Mouse (Mus musculus): Measurements from ENCODE around the gene Il9r. TPM values are rescaled to one million over a fixed set of nuclear protein-coding genes. Genes with fewer than 3 reads are reported as not detected.
A peak's percentile ranks its signal among the peaks of the same experiment; 100 is the strongest.

The Il9r gene
- polyA plus RNA-seq, 1 experiment from 2014 or later: not detected

- Histone ChIP-seq H3K4me2 (ENCODE audit: low read depth, low read length, severe bottlenecking) (peak overlapping the region; percentile 61), H3K4me1 (replicated peaks; ENCODE audit: control insufficient read depth, insufficient read depth, low read length) (peaks cover 10% of the 10 kb centered on the region; the same call in 1 of the 2 replicates), H3K4me3 (ENCODE audit: low read depth, low read length) (peak overlapping the region; percentile 22), H3K27ac (ENCODE audit: low read depth, low read length) (peak overlapping the region; percentile 37; the same call in 1 of the 2 replicates), H3K9me3 (ENCODE audit: control insufficient read depth, low read length) (no peaks in the 10 kb centered on the region), H3K9ac (ENCODE audit: low read length) (peak overlapping the region; percentile 59), H3K27me3 (ENCODE audit: control insufficient read depth, insufficient read depth, low read length) (peaks cover 2% of the 10 kb centered on the region; the same call in 1 of the 2 replicates), H3K36me3 (ENCODE audit: control insufficient read depth, insufficient read depth, low read length) (no peaks in the 10 kb centered on the region)
- ATAC-seq (replicated peaks; ENCODE audit: low FRiP score) (peak; percentile 87), DNase-seq (ENCODE audit: low spot score) (peak; percentile 95)
- WGBS: 14% methylated on average over 28 of the region's 28 CpGs
Measured at GRCm38 (mm10) chr11:32161922-32162804, 37.9 kb downstream of the Il9r start.

DNA sequence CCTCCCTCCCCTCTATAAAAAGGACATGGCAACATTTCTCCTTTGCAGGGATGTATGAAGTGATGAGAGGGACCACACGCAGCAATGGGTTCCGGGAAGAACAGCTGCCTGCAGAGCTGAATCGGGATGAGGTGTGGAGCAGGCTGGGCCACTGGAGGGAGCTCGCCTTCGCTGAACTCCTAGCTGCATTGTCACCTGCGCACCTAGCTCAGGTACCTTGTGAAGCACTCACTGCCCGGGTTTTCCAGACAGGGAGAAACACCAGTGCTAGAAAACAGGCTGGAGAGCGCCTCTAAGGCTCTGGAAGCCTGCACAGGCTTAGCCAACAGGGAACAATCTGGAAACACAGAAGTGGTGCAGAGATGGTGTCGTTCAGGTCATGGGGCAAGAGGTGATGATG, 38.6 kb downstream of the Il9r start:
- peak overlapping the region; percentile 59; the same call in 1 of the 2 replicates for H3K9ac ChIP-seq (ENCODE audit: low read length)
- peaks cover 10% of the 10 kb centered on the region; the same call in 1 of the 2 replicates for H3K4me1 ChIP-seq (replicated peaks; ENCODE audit: control insufficient read depth, insufficient read depth, low read length)
- ATAC-seq (replicated peaks; ENCODE audit: low FRiP score): no peak
- no peak overlapping the region for H3K27ac ChIP-seq (ENCODE audit: low read depth, low read length)
- H3K36me3 ChIP-seq (ENCODE audit: control insufficient read depth, insufficient read depth, low read length): no peaks in the 10 kb centered on the region
- H3K4me2 ChIP-seq (ENCODE audit: low read depth, low read length, severe bottlenecking): peak overlapping the region; percentile 61
- peak overlapping the region; percentile 22 for H3K4me3 ChIP-seq (ENCODE audit: low read depth, low read length)
- peaks cover 2% of the 10 kb centered on the region; the same call in 1 of the 2 replicates for H3K27me3 ChIP-seq (ENCODE audit: control insufficient read depth, insufficient read depth, low read length)
- peak; percentile 59 for DNase-seq (ENCODE audit: low spot score)
- no peaks in the 10 kb centered on the region for H3K9me3 ChIP-seq (ENCODE audit: control insufficient read depth, low read length)
- 5% methylated on average over 9 of the region's 9 CpGs for WGBS

- WGBS: 83% methylated on average over 7 of the region's 7 CpGs
- peaks cover 10% of the 10 kb centered on the region; the same call in 1 of the 2 replicates for H3K4me1 ChIP-seq (replicated peaks; ENCODE audit: control insufficient read depth, insufficient read depth, low read length)
- H3K4me3 ChIP-seq (ENCODE audit: low read depth, low read length): no peak overlapping the region
- no peak overlapping the region for H3K4me2 ChIP-seq (ENCODE audit: low read depth, low read length, severe bottlenecking)
- H3K27ac ChIP-seq (ENCODE audit: low read depth, low read length): no peak overlapping the region
- H3K9me3 ChIP-seq (ENCODE audit: control insufficient read depth, low read length): no peaks in the 10 kb centered on the region
- H3K27me3 ChIP-seq (ENCODE audit: control insufficient read depth, insufficient read depth, low read length): peaks cover 2% of the 10 kb centered on the region; the same call in 1 of the 2 replicates
- ATAC-seq (replicated peaks; ENCODE audit: low FRiP score): no peak
- no peak overlapping the region for H3K9ac ChIP-seq (ENCODE audit: low read length)
- no peaks in the 10 kb centered on the region for H3K36me3 ChIP-seq (ENCODE audit: control insufficient read depth, insufficient read depth, low read length)
- DNase-seq (ENCODE audit: low spot score): peak; percentile 48
Measured at GRCm38 (mm10) chr11:32160341-32160740, 39.7 kb downstream of the Il9r start.

DNA sequence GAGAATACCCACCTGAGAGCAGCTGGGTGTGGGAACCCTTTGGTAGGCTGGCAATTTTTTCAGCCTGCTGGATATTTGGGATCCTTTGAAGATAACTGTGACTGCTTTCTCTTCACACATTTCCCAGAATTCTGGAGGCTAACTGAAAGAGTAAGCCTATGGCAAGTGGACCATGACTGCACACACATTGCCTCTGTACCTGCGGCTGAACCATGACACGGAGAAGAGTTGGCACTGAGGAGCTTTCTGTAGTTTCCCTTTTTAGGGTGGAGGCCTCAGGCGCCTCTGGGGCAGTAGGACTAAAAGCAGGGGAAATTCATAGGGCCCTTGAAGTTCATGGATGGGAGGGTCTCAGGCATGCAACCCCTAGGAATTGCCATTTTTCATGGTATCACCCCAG, 40.9 kb downstream of the Il9r start:
- ATAC-seq (replicated peaks; ENCODE audit: low FRiP score): no peak
- no peak overlapping the region for H3K4me2 ChIP-seq (ENCODE audit: low read depth, low read length, severe bottlenecking)
- H3K9me3 ChIP-seq (ENCODE audit: control insufficient read depth, low read length): no peaks in the 10 kb centered on the region
- no peaks in the 10 kb centered on the region for H3K36me3 ChIP-seq (ENCODE audit: control insufficient read depth, insufficient read depth, low read length)
- peaks cover 10% of the 10 kb centered on the region; the same call in 1 of the 2 replicates for H3K4me1 ChIP-seq (replicated peaks; ENCODE audit: control insufficient read depth, insufficient read depth, low read length)
- 95% methylated on average over 3 of the region's 3 CpGs for WGBS
- no peak overlapping the region for H3K4me3 ChIP-seq (ENCODE audit: low read depth, low read length)
- no peak overlapping the region; the same call in 1 of the 2 replicates for H3K27ac ChIP-seq (ENCODE audit: low read depth, low read length)
- DNase-seq (ENCODE audit: low spot score): peak; percentile 33
- no peak overlapping the region for H3K9ac ChIP-seq (ENCODE audit: low read length)
- peaks cover 2% of the 10 kb centered on the region; the same call in 1 of the 2 replicates for H3K27me3 ChIP-seq (ENCODE audit: control insufficient read depth, insufficient read depth, low read length)

- Histone ChIP-seq H3K9ac (ENCODE audit: low read length) (no peak overlapping the region), H3K27ac (ENCODE audit: low read depth, low read length) (peak overlapping the region; percentile 89), H3K4me3 (ENCODE audit: low read depth, low read length) (no peak overlapping the region), H3K36me3 (ENCODE audit: control insufficient read depth, insufficient read depth, low read length) (no peaks in the 10 kb centered on the region), H3K9me3 (ENCODE audit: control insufficient read depth, low read length) (no peaks in the 10 kb centered on the region), H3K4me1 (replicated peaks; ENCODE audit: control insufficient read depth, insufficient read depth, low read length) (peaks cover 10% of the 10 kb centered on the region; the same call in 1 of the 2 replicates), H3K27me3 (ENCODE audit: control insufficient read depth, insufficient read depth, low read length) (peaks cover 2% of the 10 kb centered on the region; the same call in 1 of the 2 replicates), H3K4me2 (ENCODE audit: low read depth, low read length, severe bottlenecking) (0 out of 2 replicates have a peak overlapping the region, but pooled peaks have one; percentile 3)
- peak; percentile 81 for DNase-seq (ENCODE audit: low spot score)
- ATAC-seq (replicated peaks; ENCODE audit: low FRiP score): peak; percentile 82
- WGBS: 36% methylated on average over 18 of the region's 18 CpGs
Measured at GRCm38 (mm10) chr11:32157791-32158594, 42.1 kb downstream of the Il9r start.

DNA sequence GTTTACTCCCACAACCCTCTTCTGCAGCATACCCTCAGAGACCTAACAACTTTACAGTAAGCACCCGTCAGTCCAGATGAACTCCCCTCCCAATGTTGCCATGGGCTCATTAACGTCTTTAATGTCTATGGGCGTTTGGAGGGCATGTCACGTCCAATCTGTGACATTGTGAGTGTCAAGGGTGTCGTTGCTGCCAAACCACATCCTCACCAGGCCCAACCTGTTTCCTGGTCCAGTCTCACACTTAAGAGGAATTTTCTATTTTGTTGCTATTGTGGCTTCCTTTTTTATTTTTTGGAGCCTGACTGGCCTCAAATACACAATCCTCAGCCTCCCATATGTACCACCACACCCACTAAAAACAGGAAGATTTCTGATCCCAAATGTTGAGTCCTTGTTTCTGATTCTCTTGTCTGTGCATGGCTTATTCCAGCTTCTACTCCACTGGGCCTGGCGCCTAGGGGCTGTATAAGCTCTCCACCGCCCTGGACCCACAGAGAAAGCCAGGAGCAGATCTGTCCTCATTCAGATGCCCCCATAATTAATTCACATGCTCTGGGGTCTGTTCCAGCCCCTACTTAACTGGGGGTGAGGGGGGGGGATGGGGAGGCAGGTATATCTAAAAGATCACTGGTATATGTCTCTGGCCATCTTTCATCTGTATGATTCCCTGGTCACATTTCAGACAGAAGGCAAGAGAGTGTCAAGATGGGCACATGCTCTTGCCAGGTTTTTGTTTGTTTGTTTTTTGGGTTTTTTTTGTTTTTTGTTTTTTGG, 43.0 kb downstream of the Il9r start:
- no peak overlapping the region for H3K4me2 ChIP-seq (ENCODE audit: low read depth, low read length, severe bottlenecking)
- H3K9ac ChIP-seq (ENCODE audit: low read length): no peak overlapping the region
- H3K27ac ChIP-seq (ENCODE audit: low read depth, low read length): peak overlapping the region; percentile 81
- no peaks in the 10 kb centered on the region for H3K36me3 ChIP-seq (ENCODE audit: control insufficient read depth, insufficient read depth, low read length)
- 85% methylated on average over 7 of the region's 7 CpGs for WGBS
- H3K4me3 ChIP-seq (ENCODE audit: low read depth, low read length): no peak overlapping the region
- H3K4me1 ChIP-seq (replicated peaks; ENCODE audit: control insufficient read depth, insufficient read depth, low read length): peaks cover 10% of the 10 kb centered on the region; the same call in 1 of the 2 replicates
- peak; percentile 40 for DNase-seq (ENCODE audit: low spot score)
- H3K27me3 ChIP-seq (ENCODE audit: control insufficient read depth, insufficient read depth, low read length): peaks cover 2% of the 10 kb centered on the region; the same call in 1 of the 2 replicates
- no peaks in the 10 kb centered on the region for H3K9me3 ChIP-seq (ENCODE audit: control insufficient read depth, low read length)
- ATAC-seq (replicated peaks; ENCODE audit: low FRiP score): no peak

DNA sequence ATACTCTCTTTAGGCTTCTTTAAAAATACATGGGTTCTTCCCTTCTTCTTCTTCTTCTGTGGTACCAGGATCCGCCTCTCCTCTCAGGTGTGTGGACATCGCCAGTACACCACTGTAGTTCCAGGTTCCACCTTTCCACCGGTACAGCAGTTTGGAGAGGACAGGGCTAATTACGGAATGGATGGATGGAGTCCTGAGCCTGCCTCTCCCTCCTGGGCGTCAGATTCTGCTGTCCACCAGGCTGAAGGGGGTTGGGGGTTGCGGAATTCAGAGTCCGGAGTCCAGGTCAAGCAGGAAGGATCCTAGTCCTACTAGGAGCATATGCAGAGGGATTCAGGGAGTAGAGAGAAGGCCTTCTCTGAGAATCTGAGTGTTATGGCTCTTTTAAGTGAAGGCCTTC, 46.9 kb downstream of the Il9r start:
- Histone ChIP-seq H3K4me1 (replicated peaks; ENCODE audit: control insufficient read depth, insufficient read depth, low read length) (peaks cover under 1% of the 10 kb centered on the region; the same call in 1 of the 2 replicates), H3K27me3 (ENCODE audit: control insufficient read depth, insufficient read depth, low read length) (no peaks in the 10 kb centered on the region), H3K9ac (ENCODE audit: low read length) (no peak overlapping the region), H3K36me3 (ENCODE audit: control insufficient read depth, insufficient read depth, low read length) (no peaks in the 10 kb centered on the region), H3K4me2 (ENCODE audit: low read depth, low read length, severe bottlenecking) (no peak overlapping the region), H3K27ac (ENCODE audit: low read depth, low read length) (no peak overlapping the region), H3K9me3 (ENCODE audit: control insufficient read depth, low read length) (no peaks in the 10 kb centered on the region), H3K4me3 (ENCODE audit: low read depth, low read length) (no peak overlapping the region)
- 97% methylated on average over 7 of the region's 7 CpGs for WGBS
- ATAC-seq (replicated peaks; ENCODE audit: low FRiP score) (no peak), DNase-seq (ENCODE audit: low spot score) (peak; percentile 30)

DNA sequence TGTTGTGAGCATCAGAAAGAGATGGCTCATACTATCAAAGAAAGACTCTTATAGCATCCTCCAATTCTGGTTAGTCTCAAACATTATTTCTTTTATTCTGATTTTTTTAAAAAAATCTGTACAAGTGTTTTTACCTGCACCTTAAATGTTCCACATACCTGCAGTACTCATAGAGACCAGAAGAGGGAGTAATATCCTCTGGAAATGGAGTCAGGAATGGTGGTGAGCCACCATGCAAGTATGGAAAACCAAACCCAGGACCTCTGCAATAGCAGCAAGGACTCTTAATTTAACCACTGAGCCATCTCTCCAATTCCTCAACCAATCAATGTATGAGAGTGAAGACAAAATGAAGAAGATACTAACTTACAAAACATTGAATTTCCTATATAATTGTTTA, 47.3 kb downstream of the Il9r start:
- no peak overlapping the region for H3K4me3 ChIP-seq (ENCODE audit: low read depth, low read length)
- no peak overlapping the region for H3K9ac ChIP-seq (ENCODE audit: low read length)
- H3K36me3 ChIP-seq (ENCODE audit: control insufficient read depth, insufficient read depth, low read length): no peaks in the 10 kb centered on the region
- H3K9me3 ChIP-seq (ENCODE audit: control insufficient read depth, low read length): no peaks in the 10 kb centered on the region
- no peak overlapping the region for H3K27ac ChIP-seq (ENCODE audit: low read depth, low read length)
- H3K4me1 ChIP-seq (replicated peaks; ENCODE audit: control insufficient read depth, insufficient read depth, low read length): no peaks in the 10 kb centered on the region
- no peaks in the 10 kb centered on the region for H3K27me3 ChIP-seq (ENCODE audit: control insufficient read depth, insufficient read depth, low read length)
- no peak overlapping the region for H3K4me2 ChIP-seq (ENCODE audit: low read depth, low read length, severe bottlenecking)
- ATAC-seq (replicated peaks; ENCODE audit: low FRiP score) (no peak), DNase-seq (ENCODE audit: low spot score) (peak; percentile 32)

All from forebrain, embryonic 11.5 days (tissue).